Mouse (Mus musculus) lung, postnatal 0 days (tissue): ENCODE measurements around the gene Zdhhc22. TPM values are rescaled to one million over a fixed set of nuclear protein-coding genes. Genes with fewer than 3 reads are reported as not detected.

Experiments
- ATAC-seq: fragments of 200-750 bp; cut with Nextera tagmentation; 2 replicates; pipeline ENCODE4 v1.8.0; 2017; ENCODE audit warnings: moderate library complexity
- DNase-seq: peaks from one replicate; pipeline ENCODE4 v3.0.0-alpha.2; 2016; ENCODE audit warnings: low spot score
- H3K27ac ChIP-seq: fragments of 300-500 bp; sonication (generic); 2 replicates; pipeline ENCODE4 v1.5.1; 2014; ENCODE audit warnings: antibody characterized with exemption, mild to moderate bottlenecking, low read length, mixed read lengths
- H3K27me3 ChIP-seq: fragments of 300-500 bp; sonication (generic); replicated peaks from 2 replicates; pipeline ENCODE4 v1.6.1; 2014; ENCODE audit warnings: low read length, mixed read lengths; ENCODE audit not compliant: insufficient read depth
- H3K36me3 ChIP-seq: fragments of 300-500 bp; sonication (generic); 2 replicates; pipeline ENCODE4 v1.6.1; 2014; ENCODE audit warnings: low read length, mixed read lengths; ENCODE audit not compliant: insufficient read depth
- H3K4me1 ChIP-seq: fragments of 300-500 bp; sonication (generic); 2 replicates; pipeline ENCODE4 v1.6.1; 2014; ENCODE audit warnings: antibody characterized with exemption, low read depth, low read length, mixed read lengths; ENCODE audit not compliant: insufficient read depth
- H3K4me2 ChIP-seq: fragments of 300-500 bp; sonication (generic); replicated peaks from 2 replicates; pipeline ENCODE4 v1.6.1; 2014; ENCODE audit warnings: low read depth, mild to moderate bottlenecking, low read length, moderate library complexity, mixed read lengths
- H3K4me3 ChIP-seq: fragments of 300-500 bp; sonication (generic); 2 replicates; pipeline ENCODE4 v1.5.1; 2014; ENCODE audit warnings: low read depth, low read length
- H3K9ac ChIP-seq: fragments of 300-500 bp; sonication (generic); replicated peaks from 2 replicates; pipeline ENCODE4 v1.6.1; 2014; ENCODE audit warnings: low read depth, mild to moderate bottlenecking
- H3K9me3 ChIP-seq: fragments of 300-500 bp; sonication (generic); 2 replicates; pipeline ENCODE4 v1.6.1; 2016; ENCODE audit warnings: low read length, mixed read lengths
- CTCF ChIP-seq: IDR thresholded peaks from 2 replicates; pipeline ENCODE4 v1.5.1; 2016; ENCODE audit warnings: antibody characterized with exemption, mild to moderate bottlenecking
- EP300 ChIP-seq: IDR thresholded peaks from 2 replicates; pipeline ENCODE4 v1.6.1; 2016; ENCODE audit warnings: antibody characterized with exemption, mild to moderate bottlenecking, control low read depth
- WGBS: fragments of 180-500 bp; shearing (Covaris S2); extraction: QIAGEN DNeasy Blood & Tissue Kit; methylation state at CpG from one replicate; pipeline ENCODE4 v1.1.7; 2014; 5-methylcytosine and 5-hydroxymethylcytosine counted together
- polyA plus RNA-seq: library from polyadenylated mRNA; unstranded; fragments of >200 nt; fragmentation: Nextera tagmentation; extraction: Ambion mirVana; gene quantifications from 2 replicates; pipeline ENCODE4 v1.2.1, GENCODE M21; 2015

Zdhhc22 gene
- polyA plus RNA-seq, 1 experiment from 2014 or later = not detected

- H3K9ac ChIP-seq = no peak overlapping the region
- no peaks in the 10 kb centered on the region for H3K9me3 ChIP-seq
- ATAC-seq (no peak), DNase-seq (peak; percentile 48)
- H3K27ac ChIP-seq = no peak overlapping the region
- peaks cover 16% of the 10 kb centered on the region; the same call in 1 of the 2 replicates for H3K36me3 ChIP-seq
- TF ChIP-seq CTCF (no peak), EP300 (no peak)
- 90% methylated on average over 3 of the region's 3 CpGs for WGBS
- no peak overlapping the region for H3K4me2 ChIP-seq
- H3K27me3 ChIP-seq = no peaks in the 10 kb centered on the region
- peaks cover 20% of the 10 kb centered on the region; the same call in 1 of the 2 replicates for H3K4me1 ChIP-seq
- H3K4me3 ChIP-seq = no peak overlapping the region
These were observed 39.3 kb downstream of the Zdhhc22 start for GRCm38 (mm10) chr12:86950961-86951360.

GRCm38 (mm10) chr12:86950161-86950960 is 39.9 kb downstream of the Zdhhc22 start:
- WGBS = 48% methylated on average over 16 of the region's 16 CpGs
- no peak overlapping the region for H3K9ac ChIP-seq
- H3K9me3 ChIP-seq = no peaks in the 10 kb centered on the region
- DNase-seq (peak; percentile 77), ATAC-seq (no peak)
- no peaks in the 10 kb centered on the region for H3K27me3 ChIP-seq
- H3K27ac ChIP-seq = peak overlapping the region; percentile 11; the same call in 1 of the 2 replicates
- no peak overlapping the region for H3K4me3 ChIP-seq
- 0 out of 2 replicates have a peak, but pooled peaks cover 11% of the 10 kb centered on the region for H3K36me3 ChIP-seq
- TF ChIP-seq EP300 = peak; percentile 40; the same call in 1 of the 2 replicates
- no peak for TF ChIP-seq CTCF
- peaks cover 23% of the 10 kb centered on the region; the same call in 1 of the 2 replicates for H3K4me1 ChIP-seq
- no peak overlapping the region for H3K4me2 ChIP-seq

- H3K9me3 ChIP-seq = no peaks in the 10 kb centered on the region
- ATAC-seq (no peak), DNase-seq (no peak)
- no peak overlapping the region for H3K4me3 ChIP-seq
- TF ChIP-seq EP300 (no peak), CTCF (no peak)
- H3K4me1 ChIP-seq = peaks cover 23% of the 10 kb centered on the region; the same call in 1 of the 2 replicates
- WGBS = 61% methylated on average over 9 of the region's 9 CpGs
- H3K9ac ChIP-seq = no peak overlapping the region
- H3K4me2 ChIP-seq = no peak overlapping the region
- no peaks in the 10 kb centered on the region for H3K27me3 ChIP-seq
- peak overlapping the region; percentile 99; the same call in 1 of the 2 replicates for H3K27ac ChIP-seq
- H3K36me3 ChIP-seq = 0 out of 2 replicates have a peak, but pooled peaks cover 8% of the 10 kb centered on the region
These were observed 40.7 kb downstream of the Zdhhc22 start for GRCm38 (mm10) chr12:86949501-86949900.

GRCm38 (mm10) chr12:86948627-86949026 is 41.6 kb downstream of the Zdhhc22 start:
- ATAC-seq (no peak), DNase-seq (peak; percentile 93)
- WGBS = 21% methylated on average over 6 of the region's 6 CpGs
- Histone ChIP-seq H3K4me2 (no peak overlapping the region), H3K9me3 (no peaks in the 10 kb centered on the region), H3K9ac (no peak overlapping the region), H3K4me3 (no peak overlapping the region), H3K27me3 (no peaks in the 10 kb centered on the region), H3K4me1 (peaks cover 23% of the 10 kb centered on the region; the same call in 1 of the 2 replicates), H3K27ac (peak overlapping the region; percentile 99), H3K36me3 (0 out of 2 replicates have a peak, but pooled peaks cover 4% of the 10 kb centered on the region)
- TF ChIP-seq EP300 (peak; percentile 65), CTCF (no peak)

GRCm38 (mm10) chr12:86947681-86948401 is 42.4 kb downstream of the Zdhhc22 start:
- peak overlapping the region; percentile 72 for H3K4me2 ChIP-seq
- H3K36me3 ChIP-seq = 0 out of 2 replicates have a peak, but pooled peaks cover 3% of the 10 kb centered on the region
- H3K9ac ChIP-seq = peak overlapping the region; percentile 45
- no peaks in the 10 kb centered on the region for H3K27me3 ChIP-seq
- 16% methylated on average over 26 of the region's 26 CpGs for WGBS
- peaks cover 23% of the 10 kb centered on the region; the same call in 1 of the 2 replicates for H3K4me1 ChIP-seq
- DNase-seq = peak; percentile 47
- TF ChIP-seq CTCF = no peak
- no peak for TF ChIP-seq EP300
- peak overlapping the region; percentile 64 for H3K4me3 ChIP-seq
- no peaks in the 10 kb centered on the region for H3K9me3 ChIP-seq
- ATAC-seq = no peak
- H3K27ac ChIP-seq = peak overlapping the region; percentile 99
